9 mouse cellular contexts compared by ENCODE assay signal in the genomic region with DNA sequence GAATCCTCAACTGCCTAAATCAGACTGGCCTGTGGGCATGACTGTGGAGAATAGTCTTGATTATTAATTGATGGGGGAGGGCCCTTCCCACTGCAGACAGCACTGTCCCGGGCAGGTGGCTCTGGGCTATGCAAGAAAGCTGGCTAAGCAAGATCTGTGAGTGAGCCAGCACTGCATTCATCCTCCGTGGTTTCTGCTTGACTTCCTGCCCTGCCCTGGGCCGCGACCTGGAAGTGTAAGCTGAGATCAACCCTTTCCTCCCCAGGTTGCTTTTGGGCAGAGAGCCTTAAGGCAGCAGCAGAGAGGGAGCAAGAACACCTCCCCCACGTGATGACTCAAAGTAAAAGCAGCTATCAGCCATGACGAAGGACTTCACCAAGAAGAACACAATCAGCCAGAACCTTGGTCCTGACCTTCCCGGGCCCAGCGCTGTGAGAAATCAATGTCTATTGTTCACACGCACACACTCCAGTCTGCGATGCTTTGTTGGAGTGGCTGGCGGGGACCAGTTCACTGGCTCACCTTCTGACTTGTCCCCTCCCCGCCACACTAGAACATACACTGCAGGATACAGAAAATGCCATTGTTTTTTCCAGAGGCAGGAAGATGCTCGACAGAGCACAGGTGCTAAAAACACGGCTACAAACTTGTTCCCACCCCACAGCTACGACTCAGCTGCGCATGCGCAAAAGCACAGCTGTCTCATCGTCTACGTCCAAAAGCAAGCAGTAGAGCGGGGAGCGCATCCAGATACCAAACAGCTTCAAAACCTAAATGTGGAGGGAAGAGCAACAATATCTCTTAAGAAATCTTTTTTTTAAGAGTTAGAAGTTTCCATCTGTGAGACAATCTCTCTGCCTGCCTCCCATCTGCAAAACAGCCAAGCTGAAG.
DNase-seq lines count a peak whose midpoint lies in the region; ATAC-seq and TF ChIP-seq lines count a peak whose summit lies in the region.
"Had no signal": no experiment of that assay in that cellular context is flagged by ENCODE, and none has a peak within 500 bp of the region (broad histone marks: within the 10 kb centered on the region; RNA-seq: fewer than 3 reads in every experiment).

No protein-coding gene starts in this region.

- 30% methylated on average over 21 of the region's 21 CpGs for whole genome bisulfite sequencing in hindbrain, embryonic 11.5 days
- WGBS in neural tube, embryonic 12.5 days = 35% methylated on average over 21 of the region's 21 CpGs
- 41% methylated on average over 21 of the region's 21 CpGs for WGBS in lung, adult 2 months

- 0 out of 2 replicates have a peak overlapping the region, but pooled peaks have one; percentile 10 for H3K27ac ChIP-seq in layer of hippocampus, adult 2 months
- H3K27ac ChIP-seq in hindbrain, embryonic 11.5 days (ENCODE audit: low read depth, low read length) = peak overlapping the region; percentile 4; the same call in 1 of the 2 replicates
- H3K27ac ChIP-seq in neural tube, embryonic 12.5 days = no peak overlapping the region

- TF ChIP-seq CTCF in layer of hippocampus, adult 2 months (conservative IDR thresholded peaks at IDR 0.05) = no peak
- no peak for TF ChIP-seq CTCF in lung, adult 2 months (IDR thresholded peaks at IDR 0.05; ENCODE audit: insufficient read depth, low read length)

- peaks cover 4% of the 10 kb centered on the region; the same call in 1 of the 2 replicates for H3K4me1 ChIP-seq in hindbrain, embryonic 11.5 days (replicated peaks; ENCODE audit: control insufficient read depth, insufficient read depth, low read length)
- peaks cover 21% of the 10 kb centered on the region for H3K4me1 ChIP-seq in neural tube, embryonic 12.5 days
- H3K4me1 ChIP-seq in lung, adult 2 months (ENCODE audit: control insufficient read depth, insufficient read depth, low read length) = no peaks in the 10 kb centered on the region

- peak overlapping the region; percentile 27; the same call in 1 of the 2 replicates for H3K4me3 ChIP-seq in layer of hippocampus, adult 2 months
- H3K4me3 ChIP-seq in hindbrain, embryonic 11.5 days (ENCODE audit: low read depth, low read length) = no peak overlapping the region
- H3K4me3 ChIP-seq in neural tube, embryonic 12.5 days = no peak overlapping the region
- no peak overlapping the region for H3K4me3 ChIP-seq in lung, adult 2 months (replicated peaks; ENCODE audit: extremely low read depth, low read depth, low read length)

- no peaks in the 10 kb centered on the region for H3K9me3 ChIP-seq in hindbrain, embryonic 11.5 days (ENCODE audit: control insufficient read depth, low read length)
- 0 out of 2 replicates have a peak, but pooled peaks cover 3% of the 10 kb centered on the region for H3K9me3 ChIP-seq in neural tube, embryonic 12.5 days

- no peak overlapping the region for H3K9ac ChIP-seq in hindbrain, embryonic 11.5 days (ENCODE audit: low read depth, low read length)
- 0 out of 2 replicates have a peak overlapping the region, but pooled peaks have one; percentile 6 for H3K9ac ChIP-seq in neural tube, embryonic 12.5 days

- no peak overlapping the region for H3K4me2 ChIP-seq in hindbrain, embryonic 11.5 days (replicated peaks; ENCODE audit: low read depth, low read length)
- H3K4me2 ChIP-seq in neural tube, embryonic 12.5 days (replicated peaks) = peak overlapping the region; percentile 24; the same call in 1 of the 2 replicates

- TF ChIP-seq POLR2A in lung, adult 2 months (IDR thresholded peaks at IDR 0.05; ENCODE audit: borderline replicate concordance, extremely low read depth, low read depth, low read length) = no peak

- H3K36me3 ChIP-seq in hindbrain, embryonic 11.5 days (ENCODE audit: control insufficient read depth, insufficient read depth, low read length) = no peaks in the 10 kb centered on the region
- no peaks in the 10 kb centered on the region for H3K36me3 ChIP-seq in neural tube, embryonic 12.5 days

- peak; percentile 35 for ATAC-seq in hindbrain, embryonic 11.5 days (ENCODE audit: low FRiP score)
- peak; percentile 48; the same call in 1 of the 2 replicates for ATAC-seq in neural tube, embryonic 12.5 days (ENCODE audit: low FRiP score, low read depth)
- ATAC-seq in CD4-positive, CD25-positive, alpha-beta regulatory T cell, adult 4 months = no peak

- no peak for DNase-seq in layer of hippocampus, adult 2 months (ENCODE audit: low spot score in 2 of 2)
- DNase-seq in layer of hippocampus, adult 11-12 months (ENCODE audit: low spot score) = no peak
- peak; percentile 69 for DNase-seq in brain, adult 2 months (ENCODE audit: low read depth, low spot score)
- DNase-seq in hindbrain, embryonic 11.5 days (ENCODE audit: low spot score) = peak; percentile 46
- DNase-seq in lung, adult 2 months = no peak
- DNase-seq in layer of hippocampus, adult 18-20 months (ENCODE audit: low spot score in 2 of 2) = no peak
- DNase-seq: thymus, postnatal 14 days had no signal

- no peaks in the 10 kb centered on the region for H3K27me3 ChIP-seq in hindbrain, embryonic 11.5 days (ENCODE audit: control insufficient read depth, insufficient read depth, low read length)
- no peaks in the 10 kb centered on the region for H3K27me3 ChIP-seq in neural tube, embryonic 12.5 days (replicated peaks)

Comparison
In these comparisons a context has a peak if more than half of its experiments do, and no peak if none do; other contexts are left out.
1. DNase-seq: peak in brain, adult 2 months (single experiment) and hindbrain, embryonic 11.5 days (single experiment); none in layer of hippocampus, adult 2 months (0 of 2), layer of hippocampus, adult 11-12 months (single experiment), lung, adult 2 months (single experiment) and layer of hippocampus, adult 18-20 months (0 of 2).